Mouse (Mus musculus) 3T3-L1 (cell line): Measurements from ENCODE around the gene Scgn.
A peak's percentile ranks its signal among the peaks of the same experiment; 100 is the strongest.

Experiments used
- DNase-seq: peaks from one replicate; pipeline ENCODE4 v3.0.0-alpha.2; 2015; ENCODE audit warnings: low read depth, low spot score

Scgn gene

DNA sequence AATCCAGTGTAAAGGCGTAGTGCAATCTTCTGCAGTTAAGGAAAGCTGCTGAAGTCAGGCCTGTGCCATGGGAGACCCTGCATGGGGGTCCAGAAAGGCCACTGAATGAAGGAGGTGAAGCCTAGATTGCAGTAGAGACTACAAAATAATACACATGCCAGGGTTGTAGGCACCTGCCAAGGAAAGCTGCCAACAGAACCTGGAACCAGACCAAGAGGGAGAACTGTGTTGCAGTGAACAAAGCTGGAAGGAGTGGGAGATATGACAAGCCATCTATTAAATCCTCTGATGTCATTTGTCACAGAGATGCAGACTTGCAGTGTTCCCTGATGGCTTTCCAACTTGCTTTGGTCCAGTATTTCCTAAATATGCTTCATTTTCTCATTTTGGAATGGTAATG, 52.3 kb downstream of the Scgn start:
- DNase-seq = no peak

DNA sequence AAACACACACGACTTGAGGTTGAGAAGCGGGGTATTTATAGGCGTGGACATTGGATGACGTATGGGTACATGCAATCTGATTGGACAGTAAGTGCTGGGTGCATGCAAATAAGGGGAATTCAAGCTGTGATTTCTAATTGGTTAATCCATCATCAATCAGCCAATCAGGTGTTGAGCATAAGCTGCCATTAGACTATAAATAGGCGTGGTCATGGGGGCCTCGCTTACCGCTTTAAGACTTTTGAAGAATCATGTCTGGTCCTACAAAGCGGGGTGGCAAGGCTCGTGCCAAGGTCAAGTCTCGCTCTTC, 56.8 kb downstream of the Scgn start, which contains the start of gene Hist1h2aa:
TSS of gene Hist1h2aa (plus strand) at position 252 of the 310 bp plus-strand sequence.
- no peak for DNase-seq

- no peak for DNase-seq
Measured at GRCm38 (mm10) chr13:23933421-23934210, 57.4 kb downstream of the Scgn start, which contains the start of gene Hist1h2ba. Gene Hist1h2ba, minus strand, starts transcription at chr13:23934156.

- DNase-seq = no peak
Measured at GRCm38 (mm10) chr13:23930904-23931303, 60.1 kb downstream of the Scgn start.

GRCm38 (mm10) chr13:23930461-23930860, 60.6 kb downstream of the Scgn start:
- no peak for DNase-seq

GRCm38 (mm10) chr13:23928637-23929036, 62.4 kb downstream of the Scgn start:
- peak; percentile 75 for DNase-seq

DNA sequence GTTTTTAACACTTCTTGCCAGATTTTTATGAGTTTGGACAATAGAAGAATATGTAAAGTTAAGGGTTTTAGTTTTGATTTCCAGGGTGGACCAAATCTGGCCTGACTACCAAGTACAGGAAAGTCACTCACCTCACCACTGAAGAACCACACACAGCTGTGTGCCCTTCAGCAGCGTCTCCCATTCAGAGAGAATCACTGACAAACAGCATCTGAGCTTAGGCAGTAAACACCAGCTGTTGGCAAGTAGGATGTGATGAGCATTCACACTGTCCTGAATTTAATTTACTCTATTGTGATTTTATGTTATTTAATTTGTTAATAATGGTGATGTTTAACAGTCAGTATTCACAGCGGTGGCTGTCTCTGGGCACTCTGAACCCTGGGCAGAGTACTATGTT, 65.2 kb downstream of the Scgn start:
- no peak for DNase-seq

DNA sequence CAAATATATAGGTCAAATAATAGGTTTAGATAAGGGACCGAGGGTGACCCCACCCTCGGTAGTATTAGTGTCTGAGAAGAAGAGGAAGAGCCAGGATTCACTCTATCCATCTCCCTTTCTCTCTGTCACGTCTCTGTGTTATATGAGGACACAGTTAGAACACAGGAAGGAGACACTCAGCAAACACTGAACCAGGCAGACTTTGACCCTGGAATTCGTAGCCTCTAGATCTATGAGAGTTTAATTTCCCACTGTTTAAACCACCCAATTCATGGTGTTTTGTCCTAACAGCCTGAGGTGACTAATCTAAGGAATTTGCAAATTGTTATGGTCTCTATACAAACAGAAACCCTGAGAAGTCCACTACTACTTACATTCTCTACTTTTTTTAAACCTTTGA, 73.3 kb downstream of the Scgn start:
- no peak for DNase-seq

- DNase-seq = no peak
Measured at GRCm38 (mm10) chr13:23916132-23916531, 74.9 kb downstream of the Scgn start.

DNA sequence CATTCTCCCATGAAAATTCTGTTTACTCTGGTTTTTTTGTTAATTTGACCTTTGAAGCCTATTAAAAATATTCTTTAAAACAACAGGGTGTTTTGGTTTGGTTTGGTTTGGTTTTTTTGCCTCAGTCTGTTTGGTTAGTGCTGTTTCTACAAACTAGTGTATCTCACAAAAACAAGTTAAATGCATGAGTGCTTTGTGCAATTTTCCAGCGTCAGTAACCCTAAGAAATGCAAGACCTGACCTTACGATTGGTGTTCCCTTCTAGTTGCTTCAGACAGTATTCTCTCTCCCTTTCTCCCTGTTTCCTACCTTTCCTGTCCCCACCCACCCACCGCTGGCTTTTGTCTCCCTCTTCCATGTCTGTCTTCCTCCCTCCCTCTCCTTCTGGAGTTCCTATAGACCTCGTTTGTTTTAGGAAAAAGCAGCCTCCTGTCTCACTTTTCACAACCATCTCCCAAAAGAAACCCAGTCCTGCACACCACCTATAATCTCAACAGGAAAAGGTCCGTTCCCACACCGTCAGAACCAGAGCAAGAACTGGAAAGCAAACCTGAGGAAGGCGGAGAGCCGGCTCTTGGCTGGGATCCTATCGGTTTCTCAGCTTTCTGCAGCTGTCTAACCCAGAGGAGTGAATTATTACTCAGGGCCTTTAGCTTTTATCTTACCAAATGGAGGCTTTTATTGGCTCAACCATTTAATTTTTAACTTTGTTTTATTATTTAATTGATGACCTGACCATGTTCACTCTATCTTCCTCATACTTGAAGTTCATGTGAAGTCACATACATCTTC, 76.4 kb downstream of the Scgn start, which contains the start of gene Slc17a4:
TSS of gene Slc17a4 (minus strand) at position 634 of the 792 bp plus-strand sequence.
- DNase-seq = no peak

- DNase-seq = no peak
Measured at GRCm38 (mm10) chr13:23913791-23914306, 77.2 kb downstream of the Scgn start.

DNA sequence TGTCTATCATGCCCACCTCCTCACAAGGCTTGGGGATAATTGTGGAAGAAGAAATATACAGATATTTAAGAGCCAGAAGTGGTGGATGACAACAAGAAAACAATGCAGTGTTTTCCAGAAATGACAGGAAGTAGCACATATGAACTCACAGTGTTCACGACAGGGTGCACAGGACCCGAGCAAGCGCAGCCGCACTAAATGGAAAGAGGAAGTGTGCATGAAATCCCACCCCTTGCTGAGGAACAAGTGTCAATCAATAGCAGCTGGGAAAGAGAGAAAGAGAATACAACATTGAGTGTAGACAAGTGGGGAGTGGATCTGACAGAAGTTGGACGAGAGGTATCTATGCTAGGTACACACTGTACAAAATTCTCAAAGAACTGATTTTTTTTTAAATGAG, 79.7 kb downstream of the Scgn start:
- DNase-seq = no peak

DNA sequence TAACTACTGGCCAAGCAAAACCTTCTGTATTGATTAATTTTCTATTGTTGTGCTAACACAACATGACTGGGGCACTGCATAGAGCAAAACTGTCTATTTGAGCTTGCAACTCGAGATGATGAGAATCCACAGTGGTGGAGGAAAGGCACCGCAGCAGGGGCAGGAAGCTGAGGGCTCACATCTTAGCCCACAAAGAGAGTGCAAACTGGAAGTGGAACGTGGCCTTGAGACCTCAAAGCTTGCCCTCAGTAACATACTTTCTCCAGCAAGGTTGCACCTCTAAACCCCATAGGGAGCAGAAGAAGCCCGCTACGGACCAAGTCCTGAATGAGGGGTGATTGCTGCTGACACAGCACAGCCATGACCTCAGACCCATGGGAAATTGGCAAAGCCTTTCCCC, 80.9 kb downstream of the Scgn start:
- no peak for DNase-seq

- DNase-seq = no peak
Measured at GRCm38 (mm10) chr13:23906906-23907305, 84.1 kb downstream of the Scgn start.
